Mouse (Mus musculus) bone marrow, adult 2 months (tissue): ENCODE results near the gene Asns.

ENCODE experiments used
- CTCF ChIP-seq: fragments of 200-500 bp; IDR thresholded peaks from 2 replicates; pipeline ENCODE4 v1.5.1; 2011; ENCODE audit warnings: low read length, control low read depth; ENCODE audit not compliant: control insufficient read depth, insufficient read depth
- POLR2A ChIP-seq: fragments of 200-500 bp; IDR thresholded peaks from 2 replicates; pipeline ENCODE4 v1.6.1; 2011; ENCODE audit warnings: low read depth, mild to moderate bottlenecking, control low read depth, low read length, borderline replicate concordance; ENCODE audit not compliant: control insufficient read depth

GRCm38 (mm10) chr6:7732097-7732496 is 39.0 kb upstream of the Asns start:
- no peak for TF ChIP-seq POLR2A
- TF ChIP-seq CTCF: no peak
